9 mouse cellular contexts compared by ENCODE assay signal in the genomic region with DNA sequence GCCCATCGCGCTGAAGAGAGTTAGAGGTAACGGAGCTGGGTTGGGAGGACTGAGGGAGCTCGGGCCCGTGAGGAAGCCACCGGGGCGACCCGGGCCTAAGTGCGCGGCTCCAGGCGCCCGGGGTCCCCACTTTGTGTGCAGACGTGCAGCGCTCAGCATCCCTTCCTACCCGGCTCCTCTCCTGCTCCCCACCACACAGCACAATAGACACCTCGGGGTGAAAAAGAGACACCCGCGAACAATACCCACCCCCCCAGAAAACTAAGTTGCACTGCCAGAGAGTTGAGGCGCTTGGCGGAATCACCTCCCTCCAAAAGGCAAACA. TPM values are rescaled to one million over a fixed set of nuclear protein-coding genes. Genes with fewer than 3 reads are reported as not detected.
DNase-seq lines count a peak whose midpoint lies in the region; ATAC-seq and TF ChIP-seq lines count a peak whose summit lies in the region.
"Had no signal": no experiment of that assay in that cellular context is flagged by ENCODE, and none has a peak within 500 bp of the region (broad histone marks: within the 10 kb centered on the region; RNA-seq: fewer than 3 reads in every experiment).

No protein-coding gene starts in this region.

- H3K9me3 ChIP-seq in limb, embryonic 13.5 days = no peaks in the 10 kb centered on the region
- H3K9me3 ChIP-seq in stomach, embryonic 14.5 days (ENCODE audit: control insufficient read depth, low read depth, low read length) = no peaks in the 10 kb centered on the region

- H3K4me2 ChIP-seq in limb, embryonic 13.5 days (replicated peaks) = peak overlapping the region; percentile 84
- H3K4me2 ChIP-seq in stomach, embryonic 14.5 days (replicated peaks; ENCODE audit: low read depth, low read length) = peak overlapping the region; percentile 90

- intact Hi-C loops in gastrocnemius, adult 2 months (cut with DNase I) = loop anchor here (5.0 kb wide), 1 partner anchor 34 kb away; no protein-coding TSS in a partner anchor

- no peak for DNase-seq in gastrocnemius, adult 2 months
- no peak for DNase-seq in gastrocnemius, postnatal 4 days (ENCODE audit: low spot score in 2 of 2)
- peak; percentile 52 for DNase-seq in ovary, postnatal 10 days (ENCODE audit: low spot score)
- DNase-seq in ovary, postnatal 36 days (ENCODE audit: low spot score) = no peak
- DNase-seq in spleen, adult 12 weeks (ENCODE audit: low spot score) = no peak
- no peak for DNase-seq in cerebellum, postnatal 25 days

- TF ChIP-seq CTCF in gastrocnemius, adult 2 months (IDR thresholded peaks at IDR 0.05) = no peak

- H3K4me3 ChIP-seq in gastrocnemius, adult 2 months = peak overlapping the region; percentile 90
- H3K4me3 ChIP-seq in limb, embryonic 13.5 days = peak overlapping the region; percentile 81
- H3K4me3 ChIP-seq in stomach, embryonic 14.5 days (ENCODE audit: low read depth, low read length) = peak overlapping the region; percentile 57

- peaks cover 18% of the 10 kb centered on the region for H3K4me1 ChIP-seq in limb, embryonic 13.5 days
- H3K4me1 ChIP-seq in stomach, embryonic 14.5 days (ENCODE audit: control insufficient read depth, insufficient read depth, low read length) = peaks cover 9% of the 10 kb centered on the region; the same call in 1 of the 2 replicates

- peaks cover 10% of the 10 kb centered on the region for H3K36me3 ChIP-seq in limb, embryonic 13.5 days
- H3K36me3 ChIP-seq in stomach, embryonic 14.5 days (ENCODE audit: control insufficient read depth, insufficient read depth, low read length) = no peaks in the 10 kb centered on the region

- H3K9ac ChIP-seq in limb, embryonic 13.5 days = peak overlapping the region; percentile 97
- H3K9ac ChIP-seq in stomach, embryonic 14.5 days (replicated peaks; ENCODE audit: low read depth, low read length) = peak overlapping the region; percentile 92

- peak; percentile 62 for ATAC-seq in limb, embryonic 13.5 days (ENCODE audit: low FRiP score, low read depth)
- 0 out of 2 replicates have a peak, but pooled peaks have one; percentile 38 for ATAC-seq in stomach, embryonic 14.5 days (ENCODE audit: insufficient number of reproducible peaks, insufficient read depth, low FRiP score, low read depth)

- peak overlapping the region; percentile 89 for H3K27ac ChIP-seq in gastrocnemius, adult 2 months
- H3K27ac ChIP-seq in limb, embryonic 13.5 days = peak overlapping the region; percentile 94
- H3K27ac ChIP-seq in stomach, embryonic 14.5 days (ENCODE audit: low read length) = peak overlapping the region; percentile 87

- WGBS in limb, embryonic 13.5 days = 1% methylated on average over 20 of the region's 20 CpGs
- WGBS in stomach, embryonic 14.5 days = under 1% methylated on average over 20 of the region's 20 CpGs

- no peaks in the 10 kb centered on the region for H3K27me3 ChIP-seq in limb, embryonic 13.5 days
- H3K27me3 ChIP-seq in stomach, embryonic 14.5 days (ENCODE audit: control insufficient read depth, insufficient read depth, low read length) = no peaks in the 10 kb centered on the region

RNA-seq across cellular contexts. Expression of gene Pygo1, which starts 0.5 kb away (rescaled TPM):
- 10 to 100 TPM; 11.6 to 15.4 TPM for total RNA-seq in gastrocnemius, adult 2 months (2021)
- total RNA-seq in gastrocnemius, postnatal 4 days (2021) = 1 to 10 TPM; 6.2 to 7.0 TPM
- 9.2 and 9.9 TPM in 2 replicates for polyA plus RNA-seq in limb, embryonic 13.5 days (2015; fragmentation: Nextera tagmentation; extraction: Ambion mirVana)
- 6.8 and 7.4 TPM in 2 replicates for polyA plus RNA-seq in stomach, embryonic 14.5 days (2014; fragmentation: Nextera tagmentation; extraction: Ambion mirVana)

RNA-seq across cellular contexts. Expression of gene Dyx1c1, which starts 32.7 kb away (rescaled TPM):
- total RNA-seq in gastrocnemius, adult 2 months (2021) = 1 to 10 TPM in 1 of 2 experiments, under 1 TPM in 1; 0.94 to 1.4 TPM
- total RNA-seq in gastrocnemius, postnatal 4 days (2021) = under 1 TPM; 0.54 to 0.80 TPM
- 1.6 TPM in 2 replicates for polyA plus RNA-seq in limb, embryonic 13.5 days (2015; fragmentation: Nextera tagmentation; extraction: Ambion mirVana)
- 0.85 and 1.7 TPM in 2 replicates for polyA plus RNA-seq in stomach, embryonic 14.5 days (2014; fragmentation: Nextera tagmentation; extraction: Ambion mirVana)

RNA-seq across cellular contexts. Expression of gene Gm44503, which starts 32.8 kb away (rescaled TPM):
- total RNA-seq in gastrocnemius, adult 2 months (2021) = not detected
- total RNA-seq in gastrocnemius, postnatal 4 days (2021) = not detected
- polyA plus RNA-seq in limb, embryonic 13.5 days (2015; fragmentation: Nextera tagmentation; extraction: Ambion mirVana) = not detected in 2 replicates
- not detected in 2 replicates for polyA plus RNA-seq in stomach, embryonic 14.5 days (2014; fragmentation: Nextera tagmentation; extraction: Ambion mirVana)
- polyA plus RNA-seq: large intestine, adult 2 months had no signal

RNA-seq across cellular contexts. Expression of gene Ccpg1os, which starts 59.3 kb away (rescaled TPM):
- 10 to 100 TPM in 1 of 2 experiments, 1 to 10 TPM in 1; 8.8 to 11.8 TPM for total RNA-seq in gastrocnemius, adult 2 months (2021)
- total RNA-seq in gastrocnemius, postnatal 4 days (2021) = 1 to 10 TPM; 5.2 to 6.2 TPM
- 10.3 and 10.7 TPM in 2 replicates for polyA plus RNA-seq in limb, embryonic 13.5 days (2015; fragmentation: Nextera tagmentation; extraction: Ambion mirVana)
- 12.4 and 14.6 TPM in 2 replicates for polyA plus RNA-seq in stomach, embryonic 14.5 days (2014; fragmentation: Nextera tagmentation; extraction: Ambion mirVana)

RNA-seq across cellular contexts. Expression of gene Ccpg1, which starts 59.3 kb away (rescaled TPM):
- 10 to 100 TPM; 76.1 to 95.7 TPM for total RNA-seq in gastrocnemius, adult 2 months (2021)
- 10 to 100 TPM; 30.4 to 36.2 TPM for total RNA-seq in gastrocnemius, postnatal 4 days (2021)
- polyA plus RNA-seq in limb, embryonic 13.5 days (2015; fragmentation: Nextera tagmentation; extraction: Ambion mirVana) = 22.8 and 23.6 TPM in 2 replicates
- 21.6 and 27.4 TPM in 2 replicates for polyA plus RNA-seq in stomach, embryonic 14.5 days (2014; fragmentation: Nextera tagmentation; extraction: Ambion mirVana)
